Mouse (Mus musculus) lung, postnatal 10 days (tissue): ENCODE results near the gene Unc79.
A peak's percentile ranks its signal among the peaks of the same experiment; 100 is the strongest.

Source experiments
- DNase-seq: peaks from one replicate; pipeline ENCODE4 v3.0.0; 2021

The Unc79 gene

DNA sequence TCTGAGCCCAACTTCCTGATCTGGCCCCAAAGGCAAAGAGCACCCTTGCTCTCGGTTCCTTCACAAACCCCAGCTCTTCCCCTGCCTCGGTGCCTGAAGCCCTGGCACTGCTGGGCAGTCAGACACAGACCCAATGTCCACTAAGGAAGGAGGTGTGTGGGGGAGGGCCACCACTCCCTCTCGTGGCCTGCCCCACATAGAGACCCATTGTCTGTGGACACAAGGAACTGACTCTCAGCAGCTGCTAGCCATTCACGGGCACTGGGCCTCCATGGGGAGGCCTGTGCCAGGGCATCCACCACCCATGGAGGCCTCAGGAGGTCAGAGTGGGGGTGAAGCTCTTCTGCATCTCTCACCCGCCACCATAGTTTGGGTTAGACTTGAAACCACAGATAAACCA is 262.4 kb downstream of the Unc79 start:
- no peak for DNase-seq

DNA sequence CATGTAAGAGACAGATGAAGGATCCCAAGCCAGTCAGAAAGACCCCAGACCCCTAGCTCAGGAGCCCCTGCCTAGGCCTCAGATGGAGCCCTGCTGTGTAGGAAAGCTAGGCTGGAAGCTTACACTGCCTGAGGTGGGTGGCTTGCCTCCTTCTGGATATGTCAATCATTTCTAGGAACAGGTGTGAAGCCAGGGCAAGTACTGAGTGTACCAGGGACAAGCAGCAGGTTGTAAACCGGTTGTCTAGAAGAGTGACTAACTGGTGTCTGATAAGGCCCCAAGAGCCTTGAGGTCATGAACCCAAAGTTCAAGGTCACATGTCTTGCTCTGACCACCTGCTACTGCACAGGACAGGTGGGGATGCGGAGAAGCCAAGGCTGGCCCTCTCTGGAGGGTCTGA is 264.9 kb downstream of the Unc79 start:
- no peak for DNase-seq

DNA sequence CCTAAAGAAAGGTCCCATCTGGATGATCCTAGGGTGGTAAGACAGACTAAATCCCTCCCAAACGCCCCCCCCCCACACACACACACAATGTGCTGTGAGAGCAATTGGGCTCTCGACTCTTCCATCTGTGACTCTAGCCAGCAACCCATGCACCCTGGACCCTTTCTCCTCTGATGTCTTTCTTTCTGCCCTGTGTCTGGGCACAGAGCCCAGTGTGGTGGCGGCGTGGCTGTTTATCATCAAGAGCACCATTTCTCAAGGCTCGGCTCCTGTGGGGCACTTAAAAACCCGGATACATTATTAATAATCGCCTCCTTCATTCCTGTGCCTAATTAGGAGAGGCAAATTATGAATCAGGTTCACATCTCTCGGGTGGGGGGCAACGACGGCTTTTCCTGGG is 265.6 kb downstream of the Unc79 start:
- peak; percentile 35 for DNase-seq

DNA sequence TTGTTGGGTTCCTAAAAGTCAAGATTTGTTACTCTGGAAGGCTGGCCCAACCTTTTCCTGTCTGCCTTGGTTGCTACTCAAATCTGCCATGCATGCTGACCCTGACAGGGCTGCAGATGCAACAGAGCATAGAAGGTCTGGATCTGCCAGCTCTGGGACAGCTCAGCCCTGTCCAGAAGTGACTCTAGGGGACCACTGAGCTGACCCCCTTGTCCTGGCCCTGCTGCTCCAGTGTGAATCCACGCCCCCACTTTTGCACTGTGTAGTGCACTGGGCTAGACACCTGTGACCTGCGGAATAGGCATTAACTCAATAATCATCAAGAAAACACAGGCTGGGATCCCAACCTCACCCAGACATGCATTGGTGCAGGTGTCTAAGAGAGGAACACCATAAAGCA is 266.1 kb downstream of the Unc79 start:
- DNase-seq = no peak

DNA sequence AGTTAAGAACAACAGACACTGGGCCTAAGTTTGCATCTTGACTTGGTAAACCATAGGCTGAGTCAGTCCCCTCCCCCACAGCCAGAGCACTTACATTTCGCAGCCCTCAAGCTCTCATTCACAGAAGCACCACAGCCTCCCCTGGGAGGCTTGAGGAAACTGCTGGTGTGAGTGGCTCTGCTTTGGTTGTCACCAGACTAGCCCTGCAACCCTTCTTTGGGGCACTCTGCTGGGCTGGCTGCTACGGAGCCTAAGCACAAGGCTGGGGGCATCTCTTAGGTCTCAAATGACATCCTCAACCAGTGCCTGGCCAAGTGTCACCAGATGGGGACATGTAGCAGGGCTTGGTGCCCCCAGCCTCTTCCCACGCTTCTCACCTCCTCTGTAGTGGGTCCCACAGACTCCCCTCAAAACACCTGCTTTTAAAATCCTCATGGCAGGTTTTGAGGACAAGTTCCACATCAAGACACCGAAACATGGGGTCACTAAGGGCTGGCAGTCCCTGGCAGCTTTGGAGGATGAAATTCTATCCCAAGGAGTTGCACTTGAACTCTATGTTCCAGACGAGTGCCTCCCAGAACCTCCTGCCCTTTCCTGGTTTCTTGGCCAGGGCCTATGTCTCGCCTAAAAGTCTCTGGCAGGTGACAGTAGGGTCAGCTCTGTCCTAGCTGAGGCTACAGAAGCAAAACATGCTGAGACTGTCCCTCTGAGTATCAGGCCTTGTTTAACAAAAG is 267.4 kb downstream of the Unc79 start:
- no peak for DNase-seq

DNA sequence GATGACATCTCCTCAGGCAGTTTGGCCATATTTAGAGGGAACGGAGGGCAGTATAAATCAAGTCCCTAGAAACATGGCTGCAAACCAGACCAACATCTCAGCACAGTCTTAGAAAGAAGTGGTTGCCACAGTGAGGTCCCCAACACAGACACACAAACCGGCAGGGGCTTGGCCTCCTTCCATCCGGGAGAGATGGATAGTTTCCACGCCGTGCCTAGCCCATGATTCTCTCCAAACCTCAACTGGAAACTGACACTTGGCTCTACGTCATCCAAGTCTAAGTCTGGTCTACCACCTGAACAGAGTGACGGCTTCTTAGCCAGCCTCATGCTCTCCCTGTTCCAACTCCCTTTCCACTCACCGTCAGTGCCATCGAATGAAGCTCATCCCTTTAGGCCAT is 275.0 kb downstream of the Unc79 start:
- DNase-seq = no peak

DNA sequence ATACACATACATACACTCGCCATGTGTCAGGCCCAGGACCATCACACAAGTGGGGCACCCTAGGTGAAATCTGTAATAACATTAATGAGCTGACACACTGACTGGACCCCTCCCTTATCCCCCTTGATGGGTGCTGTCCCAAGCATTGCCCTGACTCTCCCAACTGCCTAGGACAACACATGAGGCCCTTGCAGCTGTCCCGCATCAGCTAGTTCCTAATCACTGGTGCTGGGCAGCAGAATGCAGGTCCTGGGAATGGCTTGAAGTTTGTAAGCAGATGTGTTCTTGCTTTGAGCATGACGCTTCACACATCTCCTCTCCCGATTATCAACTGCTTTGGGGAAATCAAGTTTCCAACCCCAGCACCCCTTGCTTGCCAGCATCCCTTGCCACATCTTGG is 277.5 kb downstream of the Unc79 start:
- peak; percentile 58 for DNase-seq

DNA sequence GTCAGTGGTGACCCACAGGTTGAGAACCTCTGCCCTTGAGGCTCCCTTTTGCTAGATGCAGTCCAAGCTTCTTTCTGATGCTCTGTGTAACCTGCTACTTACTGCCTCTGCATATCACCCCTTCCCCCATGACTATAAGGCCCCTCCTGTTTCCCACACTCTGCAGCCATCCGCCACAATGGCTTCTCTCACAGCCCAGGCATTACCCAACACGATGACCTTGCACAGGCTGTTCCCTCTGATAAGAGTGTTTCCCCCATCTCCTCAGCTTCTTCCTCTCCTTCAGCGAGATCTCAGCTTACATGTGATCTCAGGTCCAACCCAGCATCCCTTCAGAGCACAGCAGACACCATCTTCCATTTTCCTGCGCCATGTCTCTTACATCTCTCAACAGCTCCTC is 280.4 kb downstream of the Unc79 start:
- DNase-seq = no peak
